Mouse (Mus musculus): Measurements from ENCODE around the gene Pde10a. TPM values are rescaled to one million over a fixed set of nuclear protein-coding genes. Genes with fewer than 3 reads are reported as not detected.
A peak's percentile ranks its signal among the peaks of the same experiment; 100 is the strongest.
"Not testable (repeated sequence)": the region's sequence is repeated elsewhere in the genome, so short reads cannot be mapped to it uniquely, and the experiment has no call there.

The Pde10a gene
- total RNA-seq, 2 experiments from 2014 or later, result 59.8 to 61.8 TPM

DNA sequence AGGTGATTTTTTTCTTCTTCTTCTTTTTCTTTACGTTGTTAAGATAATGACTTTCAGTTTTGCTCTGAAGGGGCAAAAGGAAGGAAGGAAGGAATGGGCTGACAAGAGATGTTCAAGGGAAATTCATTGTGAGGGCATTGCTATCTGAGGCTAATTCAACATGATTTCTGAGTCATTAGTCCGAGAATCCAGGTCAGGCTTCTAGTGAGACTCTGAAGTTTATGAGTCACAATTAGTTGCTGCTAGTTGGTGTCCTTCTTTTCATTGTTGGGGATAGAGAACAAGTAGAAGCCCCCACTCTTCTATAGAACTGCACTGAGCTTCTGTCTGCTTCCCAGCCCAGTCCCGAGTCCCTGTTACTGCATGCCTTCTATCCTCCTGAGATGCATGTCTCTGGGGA, 116.3 kb downstream of the Pde10a start:
- DNase-seq (ENCODE audit: low spot score in 2 of 2), result no peak

GRCm38 (mm10) chr17:8642356-8642755, 117.2 kb downstream of the Pde10a start:
- DNase-seq (ENCODE audit: low spot score in 2 of 2), result no peak

DNA sequence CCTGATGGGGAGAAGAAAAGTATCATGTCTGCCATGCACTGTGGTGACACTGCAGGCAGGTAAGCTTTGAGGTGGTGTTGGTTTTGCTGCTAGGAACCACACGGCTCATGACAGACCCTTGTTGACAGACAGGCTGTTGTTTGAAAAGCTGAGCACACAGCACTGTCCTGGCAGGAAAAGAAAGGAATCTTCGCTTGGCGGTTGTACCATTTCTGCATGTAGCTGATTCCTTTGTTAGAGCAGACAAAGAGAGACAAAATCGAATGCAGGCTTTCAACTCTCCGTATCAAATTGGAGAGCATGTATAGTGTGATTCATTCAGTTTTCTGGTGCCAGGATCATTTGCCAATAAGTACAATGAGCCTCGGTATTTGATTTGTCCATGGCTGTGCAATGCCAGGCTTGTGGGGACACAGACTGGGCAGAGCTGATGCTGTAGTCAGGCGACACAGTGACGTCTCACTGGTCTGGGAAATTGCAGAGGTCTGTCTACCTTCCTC, 122.2 kb downstream of the Pde10a start:
- DNase-seq (ENCODE audit: low spot score in 2 of 2), result peak in 1 of 2 experiments; percentile 53

GRCm38 (mm10) chr17:8648310-8648709, 123.1 kb downstream of the Pde10a start:
- DNase-seq (ENCODE audit: low spot score in 2 of 2), result no peak

DNA sequence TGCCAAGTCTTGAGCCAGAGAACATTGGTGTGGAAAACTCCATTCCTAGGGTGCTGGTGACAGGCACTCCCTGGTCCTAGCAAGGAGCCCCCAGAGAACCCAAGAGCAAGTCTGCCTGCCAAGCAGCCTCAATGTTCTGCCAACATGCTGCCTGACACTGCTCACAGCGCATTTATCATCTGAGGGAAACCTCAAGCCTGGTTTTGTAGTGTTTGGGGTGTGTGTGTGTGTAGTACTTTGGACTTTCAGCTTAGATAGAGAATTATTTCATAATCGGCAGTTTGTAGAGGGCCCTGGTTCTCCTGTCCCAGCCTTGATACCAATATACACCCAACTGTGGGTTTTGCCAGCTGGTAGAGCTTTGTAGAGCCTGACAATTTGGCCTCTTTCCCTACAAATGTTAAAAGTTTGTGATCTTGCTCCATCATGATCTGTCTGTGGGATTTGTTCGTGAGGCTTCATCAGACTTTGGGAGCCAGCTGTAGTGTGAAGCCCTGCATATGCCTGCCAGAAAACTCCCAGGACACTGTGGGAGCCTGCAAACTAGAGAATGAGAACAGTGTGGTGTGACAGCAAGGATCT, 127.6 kb downstream of the Pde10a start:
- peak; percentile 45 to 76 for DNase-seq (ENCODE audit: low spot score in 2 of 2)

- no peak for DNase-seq (ENCODE audit: low spot score in 2 of 2)
Observed at GRCm38 (mm10) chr17:8657661-8658060, 132.5 kb downstream of the Pde10a start.

DNA sequence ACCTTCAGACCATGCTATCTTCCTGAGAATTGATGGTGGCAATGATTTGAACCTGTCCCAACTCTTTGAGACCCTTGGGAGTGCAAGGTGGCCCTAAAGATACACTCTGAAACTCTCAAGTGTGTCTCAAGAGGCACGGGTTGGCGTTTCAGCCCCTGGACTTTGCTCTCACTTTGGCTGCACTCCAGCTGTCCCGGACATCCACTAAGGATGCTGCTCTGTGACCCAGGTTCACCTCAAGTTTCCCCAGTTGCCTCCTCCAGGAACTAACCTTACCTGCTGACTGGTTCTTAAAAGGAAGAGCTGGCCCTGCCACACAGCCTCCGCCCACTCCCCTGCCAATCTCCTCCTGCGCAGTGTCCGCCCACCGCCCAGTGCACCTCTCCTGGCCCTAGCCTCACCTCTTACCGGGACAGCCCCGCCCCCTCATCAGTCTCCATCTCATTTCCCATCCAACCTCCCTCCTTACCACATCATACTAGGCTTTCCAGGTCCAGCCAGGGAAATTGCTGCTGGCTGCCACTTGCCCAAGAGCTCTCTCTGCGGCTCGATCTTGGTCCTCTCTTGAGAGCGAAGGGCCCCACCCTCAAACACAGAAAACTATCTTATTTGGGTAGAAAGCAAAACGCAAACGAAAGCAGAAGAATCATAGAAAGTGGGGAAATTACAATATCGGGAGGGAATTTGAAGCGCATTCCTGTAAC, 133.7 kb downstream of the Pde10a start:
- no peak for DNase-seq (ENCODE audit: low spot score in 2 of 2)

GRCm38 (mm10) chr17:8666912-8667311, 141.7 kb downstream of the Pde10a start:
- DNase-seq (ENCODE audit: low spot score in 2 of 2), result no peak

- DNase-seq (ENCODE audit: low spot score in 2 of 2), result no peak
Observed at GRCm38 (mm10) chr17:8674651-8675050, 149.5 kb downstream of the Pde10a start.

DNA sequence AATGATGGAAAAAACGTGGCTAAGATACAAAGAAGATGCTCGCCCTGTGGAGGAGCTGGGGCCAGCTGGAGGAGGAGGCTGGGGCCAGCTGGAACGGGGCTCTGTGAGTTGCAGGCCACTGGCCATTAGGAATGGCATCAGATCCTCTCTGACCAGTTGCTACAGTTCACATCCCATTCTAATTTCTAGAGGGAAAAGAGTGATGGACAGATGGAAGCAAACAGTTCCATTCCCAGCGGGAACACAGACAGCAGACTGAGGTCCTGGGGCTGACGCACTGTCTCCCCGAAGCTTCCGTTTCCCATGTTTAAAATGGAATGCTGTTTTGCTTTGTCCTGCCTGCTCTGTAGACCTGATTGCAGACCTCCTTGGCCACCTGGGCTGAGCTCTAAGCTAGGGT, 161.2 kb downstream of the Pde10a start:
- no peak for DNase-seq (ENCODE audit: low spot score in 2 of 2)

GRCm38 (mm10) chr17:8688096-8688495, 162.9 kb downstream of the Pde10a start:
- DNase-seq (ENCODE audit: low spot score in 2 of 2), result no peak

GRCm38 (mm10) chr17:8698265-8698664, 173.1 kb downstream of the Pde10a start:
- no peak for DNase-seq (ENCODE audit: low spot score in 2 of 2)

DNA sequence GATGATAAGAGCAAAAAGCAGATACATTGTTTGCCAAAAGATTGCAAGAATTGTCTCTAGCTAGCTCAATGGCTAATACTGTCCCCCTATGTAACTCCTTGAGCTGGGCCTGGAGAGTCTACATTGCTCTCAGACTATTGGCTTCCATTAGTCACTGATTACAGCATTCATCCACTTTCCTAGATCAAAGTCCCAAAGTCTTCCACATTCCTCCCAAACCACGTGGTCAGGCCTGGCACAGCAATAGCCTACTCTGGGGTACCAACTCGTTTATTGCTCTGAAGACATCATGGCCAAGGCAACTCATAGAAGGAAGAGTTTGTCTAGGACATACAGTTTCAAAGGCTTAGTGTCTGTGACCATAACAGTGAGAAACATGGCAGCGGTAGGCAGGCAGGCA, 173.6 kb downstream of the Pde10a start:
- DNase-seq (ENCODE audit: low spot score in 2 of 2), result no peak

- no peak for DNase-seq (ENCODE audit: low spot score in 2 of 2)
Observed at GRCm38 (mm10) chr17:8701096-8701495, 175.9 kb downstream of the Pde10a start.

GRCm38 (mm10) chr17:8702503-8702902, 177.3 kb downstream of the Pde10a start:
- peak; percentile 82 to 91 for DNase-seq (ENCODE audit: low spot score in 2 of 2)

DNA sequence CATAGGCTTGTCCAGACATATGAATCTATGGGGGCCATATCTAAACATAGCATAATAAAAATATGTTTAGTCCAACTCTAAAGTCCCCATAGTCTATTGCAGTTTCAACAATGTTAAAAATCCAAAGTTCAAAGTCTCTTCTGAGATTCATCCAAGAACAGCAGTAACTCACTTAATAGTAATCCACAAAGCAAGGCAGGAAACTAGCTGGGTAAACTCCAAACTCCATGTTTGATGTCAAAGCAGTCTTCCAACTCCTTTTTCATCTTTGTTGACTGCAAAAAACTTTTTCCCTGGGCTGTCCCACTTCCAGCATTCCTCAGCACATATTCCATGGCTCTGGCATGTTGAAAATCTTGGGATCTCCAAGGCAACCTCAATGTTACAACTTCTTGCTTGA, 182.8 kb downstream of the Pde10a start:
- DNase-seq (ENCODE audit: low spot score in 2 of 2), result no peak

DNA sequence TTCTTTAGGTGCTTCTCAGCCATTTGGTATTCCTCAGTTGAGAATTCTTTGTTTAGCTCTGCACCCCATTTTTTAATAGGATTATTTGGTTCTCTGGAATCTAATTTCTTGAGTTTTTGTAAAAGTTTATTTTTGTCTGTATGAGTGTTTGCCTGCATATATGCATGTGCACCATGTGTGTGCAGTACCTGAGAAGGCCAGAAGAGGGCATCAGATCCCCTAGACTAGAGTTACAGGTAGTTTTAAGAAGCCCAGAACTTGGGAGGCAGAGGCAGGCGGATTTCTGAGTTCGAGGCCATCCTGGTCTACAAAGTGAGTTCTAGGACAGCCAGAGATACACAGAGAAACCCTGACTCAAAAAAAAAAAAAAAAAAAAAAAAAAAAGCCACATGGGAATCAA, 187.6 kb downstream of the Pde10a start:
- DNase-seq (ENCODE audit: low spot score in 2 of 2), result not testable (repeated sequence)

DNA sequence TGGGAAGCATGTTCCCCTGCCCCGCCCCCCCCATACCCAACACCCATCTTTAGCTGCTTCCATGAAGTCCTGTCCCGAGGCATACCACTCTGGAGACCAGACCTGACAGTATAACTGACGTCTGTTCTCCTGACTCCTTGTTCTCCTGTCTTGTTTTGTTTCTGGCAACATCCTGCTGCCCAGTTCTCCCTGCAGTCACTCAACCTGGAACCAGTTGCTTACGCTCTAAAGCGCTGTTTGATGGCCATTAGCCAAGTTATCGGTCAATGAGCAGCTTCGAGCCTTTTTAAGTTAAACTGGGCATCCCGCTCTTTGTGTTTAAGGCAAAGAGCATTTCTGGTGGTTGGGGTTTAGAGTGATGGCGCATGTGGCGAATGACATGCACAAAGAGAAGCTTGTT, 195.8 kb downstream of the Pde10a start:
- no peak for DNase-seq (ENCODE audit: low spot score in 2 of 2)

DNA sequence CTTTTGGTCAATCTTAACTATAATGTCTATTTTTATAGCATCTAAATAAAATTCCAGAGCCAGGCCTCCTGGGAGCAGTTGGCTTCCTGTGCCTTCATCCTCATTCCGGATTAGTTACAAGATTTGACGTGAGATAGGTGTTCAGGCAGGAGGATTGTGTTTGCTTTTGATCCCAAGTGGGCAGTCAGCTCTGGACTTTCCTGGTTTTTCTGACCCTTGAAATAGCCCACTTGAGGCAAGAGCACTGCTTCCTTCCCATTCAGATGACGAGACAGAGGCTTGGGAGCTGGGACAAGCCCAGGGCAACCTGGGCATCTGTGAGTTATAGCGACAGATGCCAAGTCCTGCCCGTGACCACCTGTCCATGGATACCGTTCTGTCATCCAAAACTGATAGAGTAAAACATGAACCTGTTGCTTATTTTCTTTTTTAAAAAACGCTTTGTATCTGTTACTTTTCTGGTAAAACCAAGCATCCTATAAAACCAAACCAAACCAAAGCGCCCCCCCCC, 199.3 kb downstream of the Pde10a start:
- DNase-seq (ENCODE audit: low spot score in 2 of 2), result no peak

- no peak for DNase-seq (ENCODE audit: low spot score in 2 of 2)
Observed at GRCm38 (mm10) chr17:8728646-8729045, 203.5 kb downstream of the Pde10a start.

DNA sequence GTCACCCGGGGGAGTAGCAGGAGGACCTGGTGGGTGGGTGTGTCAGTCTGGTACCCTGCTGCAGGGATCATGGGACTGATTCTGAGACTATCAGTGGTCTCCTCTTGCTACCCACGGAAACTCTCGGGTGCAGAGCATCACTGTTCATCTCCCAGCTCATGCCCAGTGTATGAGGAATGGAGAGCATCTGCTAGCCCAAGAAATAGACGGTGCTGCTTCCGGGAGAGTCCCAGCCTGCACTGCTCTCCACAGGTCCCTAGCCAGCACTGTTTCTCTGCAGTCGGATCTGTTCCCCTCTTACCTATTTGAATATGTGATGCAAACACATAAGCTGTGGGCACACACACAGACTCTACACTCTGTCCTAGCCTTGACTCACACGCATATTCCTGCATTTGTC, 204.6 kb downstream of the Pde10a start:
- DNase-seq (ENCODE audit: low spot score in 2 of 2), result no peak

DNA sequence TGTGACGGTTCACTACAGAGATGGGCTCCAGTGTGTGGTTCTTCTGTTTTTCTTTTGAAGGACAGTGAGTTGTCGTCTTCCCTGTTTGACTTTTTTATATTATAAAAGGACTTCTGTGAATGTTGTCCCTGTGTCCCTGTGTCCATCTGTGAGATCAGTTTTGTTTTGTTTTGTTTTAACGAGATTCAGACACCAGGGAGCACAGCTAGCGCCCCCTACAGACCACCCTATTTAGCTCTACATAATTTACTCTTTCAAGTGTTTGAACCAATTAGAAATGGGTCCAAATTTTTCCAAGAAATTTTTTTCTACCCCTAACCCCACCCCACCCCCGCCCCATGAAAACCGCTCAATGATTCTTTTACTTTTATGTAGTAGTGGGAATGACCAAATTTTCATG, 205.9 kb downstream of the Pde10a start:
- no peak for DNase-seq (ENCODE audit: low spot score in 2 of 2)

DNA sequence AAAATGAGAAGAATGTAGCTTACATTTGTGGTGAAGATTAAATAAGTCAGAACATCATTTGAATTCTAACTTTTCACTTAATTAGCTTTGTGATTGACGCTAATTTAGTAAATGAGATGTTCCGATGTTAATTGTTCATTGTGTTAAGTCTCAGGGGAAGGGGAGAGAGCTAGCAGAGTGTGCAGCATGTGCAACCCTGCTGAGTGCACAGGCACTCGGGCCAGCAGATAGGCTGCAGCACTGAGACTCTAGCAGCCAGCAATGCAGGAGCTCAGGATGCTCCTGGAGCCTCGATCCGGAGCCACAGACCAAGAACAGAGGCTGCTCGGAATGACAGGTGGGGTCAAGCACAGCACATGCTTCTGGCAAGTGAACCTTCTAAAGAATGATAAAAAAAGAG, 211.1 kb downstream of the Pde10a start:
- DNase-seq (ENCODE audit: low spot score in 2 of 2), result no peak

Measured in layer of hippocampus, adult 18-20 months (tissue).